Mouse (Mus musculus) intestine, postnatal 0 days (tissue): ENCODE measurements around the gene Pola2. TPM values are rescaled to one million over a fixed set of nuclear protein-coding genes. Genes with fewer than 3 reads are reported as not detected.

Source experiments
- ATAC-seq: fragments of 200-750 bp; cut with Nextera tagmentation; 2 replicates; pipeline ENCODE4 v1.8.0; 2017; ENCODE audit warnings: mild to moderate bottlenecking, moderate TSS enrichment, moderate library complexity
- H3K27ac ChIP-seq: fragments of 300-500 bp; sonication (generic); 2 replicates; pipeline ENCODE4 v1.5.1; 2014; ENCODE audit warnings: mild to moderate bottlenecking, low read depth, low read length, moderate library complexity
- H3K27me3 ChIP-seq: fragments of 300-500 bp; sonication (generic); replicated peaks from 2 replicates; pipeline ENCODE4 v1.6.1; 2014; ENCODE audit warnings: low read length, mixed read lengths; ENCODE audit not compliant: control insufficient read depth, insufficient read depth
- H3K36me3 ChIP-seq: fragments of 300-500 bp; sonication (generic); 2 replicates; pipeline ENCODE4 v1.6.1; 2014; ENCODE audit warnings: mild to moderate bottlenecking, moderate library complexity; ENCODE audit not compliant: control insufficient read depth, insufficient read depth
- H3K4me1 ChIP-seq: fragments of 300-500 bp; sonication (generic); replicated peaks from 2 replicates; pipeline ENCODE4 v1.6.1; 2014; ENCODE audit warnings: antibody characterized with exemption, low read length, mixed read lengths; ENCODE audit not compliant: control insufficient read depth, insufficient read depth
- H3K4me2 ChIP-seq: fragments of 300-500 bp; sonication (generic); replicated peaks from 2 replicates; pipeline ENCODE4 v1.6.1; 2014; ENCODE audit warnings: low read depth, mild to moderate bottlenecking, moderate library complexity
- H3K4me3 ChIP-seq: fragments of 300-500 bp; sonication (generic); 2 replicates; pipeline ENCODE4 v1.5.1; 2014; ENCODE audit warnings: low read depth, low read length
- H3K9ac ChIP-seq: fragments of 300-500 bp; sonication (generic); 2 replicates; pipeline ENCODE4 v1.6.1; 2014; ENCODE audit warnings: mild to moderate bottlenecking, low read depth, low read length
- H3K9me3 ChIP-seq: fragments of 300-500 bp; sonication (generic); 2 replicates; pipeline ENCODE4 v1.6.1; 2016; ENCODE audit warnings: mixed run types; ENCODE audit not compliant: control insufficient read depth
- CTCF ChIP-seq: sonication (generic); IDR thresholded peaks from 2 replicates; pipeline ENCODE4 v1.5.1; 2016; ENCODE audit warnings: low read depth, mild to moderate bottlenecking, control low read depth, antibody characterized with exemption, moderate library complexity
- WGBS: fragments of 180-500 bp; shearing (Covaris S2); extraction: QIAGEN DNeasy Blood & Tissue Kit; methylation state at CpG from one replicate; pipeline ENCODE4 v1.1.7; 2014; 5-methylcytosine and 5-hydroxymethylcytosine counted together
- polyA plus RNA-seq: library from polyadenylated mRNA; unstranded; fragments of >200 nt; fragmentation: Nextera tagmentation; extraction: Ambion mirVana; gene quantifications from 2 replicates; pipeline ENCODE4 v1.2.1, GENCODE M21; 2015

The Pola2 gene
- polyA plus RNA-seq, 1 experiment from 2014 or later: 23.5 TPM

DNA sequence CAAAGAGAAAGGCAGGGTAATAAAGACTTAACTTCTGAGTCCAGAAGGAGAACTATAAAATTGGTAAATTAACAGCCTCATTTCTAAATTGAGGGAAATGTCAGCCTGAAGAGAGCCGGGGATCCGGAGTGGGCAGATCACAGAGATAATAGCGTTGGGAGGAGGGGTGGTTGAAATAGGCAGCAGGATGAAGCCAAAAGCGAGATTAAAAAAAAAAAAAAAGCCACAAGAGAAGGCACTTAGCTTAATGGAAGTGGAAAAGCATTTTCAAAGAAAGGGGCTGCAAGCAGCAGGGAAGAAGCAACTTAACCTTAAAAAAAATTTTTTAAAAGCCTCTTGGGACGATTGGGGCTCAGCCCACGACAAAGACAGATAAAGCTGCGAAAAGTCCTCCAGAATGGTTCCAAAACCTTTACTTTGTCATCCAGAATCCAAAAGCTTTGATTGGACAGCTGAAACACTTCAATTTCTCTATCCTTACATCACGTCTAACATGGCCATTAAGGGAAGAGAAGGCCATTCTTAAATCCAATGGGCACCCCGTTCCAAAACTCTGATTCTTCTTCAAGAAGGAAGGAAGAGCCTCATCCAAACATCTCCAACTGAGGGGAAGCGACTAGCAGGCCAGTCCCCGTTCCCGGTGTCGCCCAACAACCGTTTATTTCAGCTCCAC, 52.4 kb downstream of the Pola2 start:
- ATAC-seq: no peak
- WGBS: 3% methylated on average over 14 of the region's 14 CpGs
- no peak for TF ChIP-seq CTCF
- no peaks in the 10 kb centered on the region for H3K27me3 ChIP-seq
- peak overlapping the region; percentile 92 for H3K9ac ChIP-seq
- peak overlapping the region; percentile 79 for H3K4me3 ChIP-seq
- H3K4me2 ChIP-seq: peak overlapping the region; percentile 89
- H3K4me1 ChIP-seq: 0 out of 2 replicates have a peak, but pooled peaks cover 11% of the 10 kb centered on the region
- H3K27ac ChIP-seq: peak overlapping the region; percentile 67
- H3K36me3 ChIP-seq: peaks cover 5% of the 10 kb centered on the region
- no peaks in the 10 kb centered on the region for H3K9me3 ChIP-seq

- WGBS: 36% methylated on average over 6 of the region's 6 CpGs
- Histone ChIP-seq H3K27ac (0 out of 2 replicates have a peak overlapping the region, but pooled peaks have one; percentile 8), H3K4me1 (0 out of 2 replicates have a peak, but pooled peaks cover 11% of the 10 kb centered on the region), H3K27me3 (no peaks in the 10 kb centered on the region), H3K36me3 (peaks cover 18% of the 10 kb centered on the region), H3K9me3 (no peaks in the 10 kb centered on the region), H3K9ac (no peak overlapping the region), H3K4me2 (peak overlapping the region; percentile 89; the same call in 1 of the 2 replicates), H3K4me3 (no peak overlapping the region)
- no peak for ATAC-seq
- TF ChIP-seq CTCF: peak; percentile 40; the same call in 1 of the 2 replicates
Observed at GRCm38 (mm10) chr19:5910221-5910620, 53.8 kb downstream of the Pola2 start.

DNA sequence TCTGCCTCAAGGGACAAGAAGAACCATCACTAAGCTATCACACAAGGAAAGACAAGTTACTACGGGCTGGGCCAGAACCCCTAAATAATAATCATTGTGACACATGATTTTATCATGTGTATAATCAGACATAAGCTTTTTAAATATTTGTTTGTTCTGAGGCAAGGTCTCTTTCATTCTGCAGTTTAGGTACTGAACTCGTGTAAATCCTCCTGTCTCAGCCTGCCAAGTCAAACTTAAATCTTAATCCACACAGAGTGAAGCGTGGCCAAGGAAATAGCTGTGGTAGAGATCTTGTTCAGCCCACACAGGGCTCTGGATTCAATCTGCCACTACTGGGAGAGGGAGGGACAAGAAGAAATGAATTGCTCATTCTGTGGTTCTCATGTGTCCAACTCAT, 56.7 kb downstream of the Pola2 start:
- H3K27me3 ChIP-seq: no peaks in the 10 kb centered on the region
- H3K36me3 ChIP-seq: peaks cover 47% of the 10 kb centered on the region
- 0 out of 2 replicates have a peak, but pooled peaks cover 11% of the 10 kb centered on the region for H3K4me1 ChIP-seq
- no peak overlapping the region for H3K27ac ChIP-seq
- 76% methylated on average over 3 of the region's 3 CpGs for WGBS
- no peak overlapping the region for H3K9ac ChIP-seq
- H3K9me3 ChIP-seq: no peaks in the 10 kb centered on the region
- H3K4me3 ChIP-seq: no peak overlapping the region
- H3K4me2 ChIP-seq: no peak overlapping the region
- no peak for ATAC-seq
- TF ChIP-seq CTCF: no peak

GRCm38 (mm10) chr19:5894002-5894678, 69.9 kb downstream of the Pola2 start, which contains the start of gene Tigd3:
Gene Tigd3, minus strand, starts transcription at chr19:5894149.
- Histone ChIP-seq H3K9me3 (no peaks in the 10 kb centered on the region), H3K4me3 (peak within 1 kb of the TSS; percentile 56), H3K4me2 (peak within 1 kb of the TSS; percentile 93), H3K27ac (no peak within 1 kb of the TSS), H3K27me3 (no peaks in the 10 kb centered on the region), H3K4me1 (no peaks in the 10 kb centered on the region; the same call in 1 of the 2 replicates), H3K36me3 (peaks cover 16% of the 10 kb centered on the region), H3K9ac (peak within 1 kb of the TSS; percentile 45)
- 3% methylated on average over 35 of the region's 36 CpGs for WGBS
- peak; percentile 90 for ATAC-seq
- TF ChIP-seq CTCF: no peak

GRCm38 (mm10) chr19:5893282-5894001, 70.6 kb downstream of the Pola2 start:
- peak; percentile 13; the same call in 1 of the 2 replicates for ATAC-seq
- Histone ChIP-seq H3K4me2 (peak overlapping the region; percentile 93), H3K36me3 (peaks cover 15% of the 10 kb centered on the region), H3K9me3 (no peaks in the 10 kb centered on the region), H3K27ac (no peak overlapping the region), H3K4me1 (no peaks in the 10 kb centered on the region; the same call in 1 of the 2 replicates), H3K27me3 (no peaks in the 10 kb centered on the region), H3K9ac (peak overlapping the region; percentile 45), H3K4me3 (peak overlapping the region; percentile 56)
- no peak for TF ChIP-seq CTCF
- 24% methylated on average over 12 of the region's 31 CpGs for WGBS

- TF ChIP-seq CTCF: no peak
- ATAC-seq: no peak
Observed at GRCm38 (mm10) chr19:5892735-5893134, 71.3 kb downstream of the Pola2 start.

More at GRCm38 (mm10) chr19:5892735-5893134, 71.3 kb downstream of the Pola2 start:
- Histone ChIP-seq H3K4me2 (no peak overlapping the region), H3K27me3 (no peaks in the 10 kb centered on the region), H3K4me1 (no peaks in the 10 kb centered on the region; the same call in 1 of the 2 replicates), H3K4me3 (no peak overlapping the region), H3K27ac (no peak overlapping the region), H3K36me3 (peaks cover 10% of the 10 kb centered on the region), H3K9me3 (no peaks in the 10 kb centered on the region), H3K9ac (no peak overlapping the region)
- 97% methylated on average over 13 of the region's 13 CpGs for WGBS
